Mouse (Mus musculus) heart, postnatal 36 days (tissue): ENCODE results near the gene Tnfaip1. TPM values are rescaled to one million over a fixed set of nuclear protein-coding genes. Genes with fewer than 3 reads are reported as not detected.

Source experiments
- DNase-seq, 2 experiments: peaks; one replicate each; pipeline ENCODE4 v3.0.0; 2021 to 2022
- intact Hi-C: fragments of 180-260 bp; cut with DNase I; formaldehyde crosslinking; loops from one replicate; pipeline ENCODE4 v1.15.1; 2025
- total RNA-seq, 2 experiments: library from RNA; stranded (reverse); gene quantifications; 2 replicates each; pipeline ENCODE4 v1.2.3; 2021

The Tnfaip1 gene
- total RNA-seq, 2 experiments from 2014 or later, result 38.4 to 42.1 TPM

GRCm38 (mm10) chr11:78505430-78505829 lies 30.7 kb downstream of the Tnfaip1 start:
- no peak for DNase-seq
- intact Hi-C loops, result no loop called here

GRCm38 (mm10) chr11:78502909-78503650 lies 33.1 kb downstream of the Tnfaip1 start, which contains the start of gene Sebox:
Gene Sebox (plus strand): TSS chr11:78503447.
- intact Hi-C loops, result no loop called here
- DNase-seq, result no peak

- DNase-seq, result no peak
- intact Hi-C loops, result no loop called here
Observed at GRCm38 (mm10) chr11:78501529-78501928, 34.6 kb downstream of the Tnfaip1 start.

GRCm38 (mm10) chr11:78500623-78501202 lies 35.4 kb downstream of the Tnfaip1 start:
- intact Hi-C loops, result no loop called here

GRCm38 (mm10) chr11:78499543-78499942 lies 36.6 kb downstream of the Tnfaip1 start:
- DNase-seq, result no peak
- intact Hi-C loops, result no loop called here

More at GRCm38 (mm10) chr11:78500623-78501202, 35.4 kb downstream of the Tnfaip1 start:
- DNase-seq, result no peak

GRCm38 (mm10) chr11:78499004-78499403 lies 37.1 kb downstream of the Tnfaip1 start, which contains the start of gene Vtn:
Gene Vtn (plus strand): TSS chr11:78499091.
- intact Hi-C loops, result no loop called here
- peak in 1 of 2 experiments; percentile 52 for DNase-seq

GRCm38 (mm10) chr11:78497544-78498522 lies 38.3 kb downstream of the Tnfaip1 start, which contains the start of gene Sarm1:
Gene Sarm1 (minus strand): TSS chr11:78497754.
- intact Hi-C loops, result no loop called here
- peak; percentile 88 for DNase-seq

- DNase-seq, result peak in 1 of 2 experiments; percentile 13
- intact Hi-C loops, result no loop called here
Observed at GRCm38 (mm10) chr11:78497071-78497541, 39.0 kb downstream of the Tnfaip1 start.

- intact Hi-C loops, result no loop called here
- peak in 1 of 2 experiments; percentile 35 for DNase-seq
Observed at GRCm38 (mm10) chr11:78495904-78496303, 40.2 kb downstream of the Tnfaip1 start.

- no peak for DNase-seq
- intact Hi-C loops, result no loop called here
Observed at GRCm38 (mm10) chr11:78490781-78491241, 45.3 kb downstream of the Tnfaip1 start.

GRCm38 (mm10) chr11:78488168-78488567 lies 48.0 kb downstream of the Tnfaip1 start:
- DNase-seq, result peak; percentile 75 to 77
- intact Hi-C loops, result loop anchor here (1.0 kb wide), 1 partner anchor 21 kb away; no protein-coding TSS in a partner anchor

- DNase-seq, result no peak
- intact Hi-C loops, result no loop called here
Observed at GRCm38 (mm10) chr11:78483639-78484038, 52.5 kb downstream of the Tnfaip1 start.

GRCm38 (mm10) chr11:78475289-78475688 lies 60.8 kb downstream of the Tnfaip1 start:
- DNase-seq, result no peak
- intact Hi-C loops, result no loop called here

Other genes with a start within 250 kb of the Tnfaip1 start
- gene BC030499, start 245.5 kb downstream of the Tnfaip1 start, total RNA-seq, result under 1 TPM; 0.50 to 0.62 TPM
- under 1 TPM; 0.54 to 0.58 TPM for gene Spag5, start 234.8 kb downstream of the Tnfaip1 start, total RNA-seq
- 1 to 10 TPM in 1 of 2 experiments, under 1 TPM in 1; 0.68 to 1.6 TPM for gene Aldoc, start 213.4 kb downstream of the Tnfaip1 start, total RNA-seq
- gene Pigs, start 207.9 kb downstream of the Tnfaip1 start, total RNA-seq, result 10 to 100 TPM; 22.7 to 24.1 TPM
- 1 to 10 TPM; 5.3 to 6.2 TPM for gene Unc119, start 192.8 kb downstream of the Tnfaip1 start, total RNA-seq
- not detected for gene Foxn1, start 149.8 kb downstream of the Tnfaip1 start, total RNA-seq
- not detected for gene Slc13a2, start 114.1 kb downstream of the Tnfaip1 start, total RNA-seq
- gene Slc46a1, start 70.6 kb downstream of the Tnfaip1 start, total RNA-seq, result 1 to 10 TPM; 1.6 to 1.8 TPM
- gene Sarm1, start 38.6 kb downstream of the Tnfaip1 start, total RNA-seq, result under 1 TPM; 0.46 to 0.50 TPM
- 10 to 100 TPM; 20.9 to 22.9 TPM for gene Vtn, start 37.2 kb downstream of the Tnfaip1 start, total RNA-seq
- not detected for gene Sebox, start 32.9 kb downstream of the Tnfaip1 start, total RNA-seq
- 10 to 100 TPM in 1 of 2 experiments, 1 to 10 TPM in 1; 9.4 to 10.3 TPM for gene Tmem199, start 24.2 kb downstream of the Tnfaip1 start, total RNA-seq
- 100 to 1,000 TPM; 151 to 156 TPM for gene Poldip2, start 24.1 kb downstream of the Tnfaip1 start, total RNA-seq
- 10 to 100 TPM; 39.1 to 42.9 TPM for gene Ift20, start within 50 bp of the Tnfaip1 start, total RNA-seq
- 1 to 10 TPM; 4.8 to 5.1 TPM for gene Tmem97, start 14.4 kb upstream of the Tnfaip1 start, total RNA-seq
- gene Nlk, start 161.0 kb upstream of the Tnfaip1 start, total RNA-seq, result 10 to 100 TPM; 11.4 to 11.9 TPM
- gene Ccnq, start 215.4 kb upstream of the Tnfaip1 start, total RNA-seq, result 10 to 100 TPM; 13.9 to 15.7 TPM